ENCODE assay signal across 28 mouse cellular contexts in the genomic region with DNA sequence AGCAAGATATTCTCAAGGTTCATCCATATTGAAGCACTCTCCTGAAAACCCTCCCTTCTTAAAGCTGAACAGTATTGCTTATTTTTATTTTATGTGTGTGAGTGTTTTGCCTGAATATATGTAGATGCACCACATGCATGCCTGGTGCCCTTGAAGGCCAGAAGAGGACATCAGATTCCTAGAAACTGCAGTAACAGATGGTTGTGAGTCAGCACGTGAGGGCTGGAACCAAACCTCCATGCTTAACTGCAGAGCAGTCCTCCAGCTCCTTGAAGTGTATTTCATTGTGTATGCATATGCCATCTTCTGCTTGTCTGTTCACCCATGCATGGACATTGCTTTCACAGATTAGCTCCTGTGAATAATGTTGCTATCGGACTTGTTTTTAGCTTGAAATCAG. TPM values are rescaled to one million over a fixed set of nuclear protein-coding genes. Genes with fewer than 3 reads are reported as not detected.
"Had no signal": no experiment of that assay in that cellular context is flagged by ENCODE, and none has a peak within 500 bp of the region (broad histone marks: within the 10 kb centered on the region; RNA-seq: fewer than 3 reads in every experiment).

No protein-coding gene starts in this region.

- ATAC-seq: intestine, embryonic 15.5 days; liver, postnatal 0 days; lung, postnatal 0 days; midbrain, embryonic 15.5 days had no signal

- H3K36me3 ChIP-seq: intestine, embryonic 15.5 days; kidney, embryonic 15.5 days; limb, embryonic 12.5 days; limb, embryonic 15.5 days; midbrain, embryonic 12.5 days; midbrain, embryonic 15.5 days; neural tube, embryonic 13.5 days; stomach, embryonic 15.5 days had no signal

- H3K27me3 ChIP-seq: intestine, embryonic 15.5 days; kidney, embryonic 15.5 days; limb, embryonic 12.5 days; limb, embryonic 15.5 days; midbrain, embryonic 12.5 days; midbrain, embryonic 15.5 days; neural tube, embryonic 13.5 days; stomach, embryonic 15.5 days had no signal

- DNase-seq: kidney, adult 11 months; kidney, adult 8-10 months; kidney, postnatal 10 days; kidney, postnatal 36 days; left cerebral cortex, postnatal 4 days; liver, postnatal 0 days; lung, embryonic 14.5 days; retina, postnatal 1 day; spleen, adult 18-20 months had no signal

- H3K4me1 ChIP-seq: intestine, embryonic 15.5 days; kidney, embryonic 15.5 days; limb, embryonic 12.5 days; midbrain, embryonic 12.5 days; midbrain, embryonic 15.5 days; neural tube, embryonic 13.5 days; stomach, embryonic 15.5 days had no signal

- H3K4me3 ChIP-seq: intestine, embryonic 15.5 days; kidney, embryonic 15.5 days; limb, embryonic 12.5 days; limb, embryonic 15.5 days; midbrain, embryonic 12.5 days; midbrain, embryonic 15.5 days; myocyte; neural tube, embryonic 13.5 days; stomach, embryonic 15.5 days had no signal

- H3K27ac ChIP-seq: intestine, embryonic 15.5 days; kidney, embryonic 15.5 days; limb, embryonic 12.5 days; limb, embryonic 15.5 days; liver, embryonic 14.5 days; macrophage; midbrain, embryonic 12.5 days; midbrain, embryonic 15.5 days; neural tube, embryonic 13.5 days; stomach, embryonic 15.5 days had no signal

RNA-seq across cellular contexts. Expression of a gene that starts 9.2 kb away (rescaled TPM):
- total RNA-seq: layer of hippocampus, adult 18-20 months; layer of hippocampus, postnatal 14 days; left cerebral cortex, postnatal 14 days; left cerebral cortex, postnatal 4 days had no signal
- polyA plus RNA-seq: intestine, embryonic 15.5 days; limb, embryonic 15.5 days; liver, embryonic 11.5 days; liver, embryonic 14.5 days; lung, embryonic 14.5 days; midbrain, embryonic 12.5 days; midbrain, embryonic 15.5 days; myocyte; neural tube, embryonic 13.5 days had no signal

RNA-seq across cellular contexts. Expression of a gene that starts 41.4 kb away (rescaled TPM):
- total RNA-seq: layer of hippocampus, adult 18-20 months; layer of hippocampus, postnatal 14 days; left cerebral cortex, adult 8-10 months; left cerebral cortex, postnatal 14 days; left cerebral cortex, postnatal 4 days had no signal
- polyA plus RNA-seq: intestine, embryonic 15.5 days; limb, embryonic 12.5 days; limb, embryonic 15.5 days; liver, embryonic 11.5 days; liver, embryonic 14.5 days; liver, postnatal 0 days; lung, embryonic 14.5 days; midbrain, embryonic 12.5 days; midbrain, embryonic 15.5 days; myocyte; neural tube, embryonic 13.5 days had no signal

RNA-seq across cellular contexts. Expression of a gene that starts 42.0 kb away (rescaled TPM):
- total RNA-seq: megakaryocyte, adult 5-6 weeks; neutrophil, adult 5-6 weeks had no signal
- polyA plus RNA-seq: macrophage had no signal
